Mouse (Mus musculus): ENCODE measurements around the gene Supv3l1.
A peak's percentile ranks its signal among the peaks of the same experiment; 100 is the strongest.
"Not testable (repeated sequence)": the region's sequence is repeated elsewhere in the genome, so short reads cannot be mapped to it uniquely, and the experiment has no call there.

Supv3l1 gene

GRCm38 (mm10) chr10:62449364-62450279, at the start of gene Supv3l1, which contains the start of gene 4930507D05Rik:
TSS of gene Supv3l1 (minus strand) at chr10:62449738.
TSS of gene 4930507D05Rik (plus strand) at chr10:62449489.
- peak; percentile 87 for DNase-seq

DNA sequence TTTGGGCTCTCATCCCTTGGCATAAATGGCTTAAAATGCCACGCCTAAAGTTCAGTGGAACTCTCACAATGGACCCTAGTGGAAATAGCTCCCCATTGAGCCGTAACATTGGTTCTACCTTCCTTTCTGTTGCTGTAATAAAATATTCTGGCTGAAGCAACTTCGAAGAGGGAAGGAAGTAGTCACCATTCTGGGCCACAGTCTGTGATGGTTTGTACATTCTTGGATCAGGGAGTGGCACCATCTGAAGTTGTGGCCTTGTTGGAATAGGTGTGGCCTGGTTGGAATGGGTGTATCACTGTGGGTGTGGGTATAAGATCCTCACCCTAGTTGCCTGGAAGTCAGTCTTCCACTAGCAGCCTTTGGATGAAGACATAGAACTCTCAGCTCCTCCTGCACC, 42.1 kb upstream of the Supv3l1 start:
- DNase-seq = not testable (repeated sequence)

GRCm38 (mm10) chr10:62488266-62488665, 38.7 kb upstream of the Supv3l1 start:
- no peak for DNase-seq

DNA sequence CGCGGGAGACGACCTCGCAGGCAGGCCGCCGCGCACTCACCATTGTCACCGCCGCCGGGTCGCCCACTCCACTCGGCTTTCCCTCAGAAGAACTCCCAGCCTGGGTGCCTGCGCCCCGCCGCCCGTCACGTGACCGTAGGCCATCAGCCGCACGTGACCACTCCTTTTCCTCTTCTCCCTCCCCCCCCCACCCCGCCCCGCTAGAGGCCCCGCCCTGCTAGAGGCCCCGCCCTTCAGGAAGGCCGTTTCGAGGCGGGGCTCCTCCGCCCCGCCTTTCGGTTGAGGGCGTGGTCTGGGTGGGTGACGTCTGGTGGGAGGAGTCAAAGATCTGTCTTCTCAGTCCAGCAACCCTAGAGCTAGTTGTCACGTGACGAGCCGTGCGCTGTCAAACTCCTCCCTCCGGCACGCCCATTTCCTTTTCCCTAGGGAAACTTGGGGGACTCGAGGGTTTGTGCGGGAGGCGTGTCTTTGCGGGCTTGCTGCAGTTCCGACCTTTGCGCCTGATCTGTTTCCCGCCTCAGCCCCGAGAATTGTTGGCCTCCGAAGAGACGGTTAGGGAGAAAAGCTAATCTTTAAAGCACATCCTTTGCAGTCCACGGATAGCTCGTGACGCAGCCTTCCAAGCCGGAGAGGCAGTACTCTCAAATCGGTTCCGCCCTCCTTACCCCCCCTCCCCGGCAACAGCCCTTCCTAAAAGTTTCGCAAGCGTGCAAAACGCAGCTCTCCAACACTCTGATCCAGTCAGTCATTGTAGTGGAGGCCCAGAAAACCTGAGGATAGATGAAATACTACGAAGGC, 37.3 kb upstream of the Supv3l1 start, which contains the start of gene Vps26a:
Gene Vps26a, minus strand, starts transcription at position 188 of the 798 bp plus-strand sequence.
- DNase-seq = peak; percentile 100

GRCm38 (mm10) chr10:62485878-62486582, 36.5 kb upstream of the Supv3l1 start:
- no peak for DNase-seq

DNA sequence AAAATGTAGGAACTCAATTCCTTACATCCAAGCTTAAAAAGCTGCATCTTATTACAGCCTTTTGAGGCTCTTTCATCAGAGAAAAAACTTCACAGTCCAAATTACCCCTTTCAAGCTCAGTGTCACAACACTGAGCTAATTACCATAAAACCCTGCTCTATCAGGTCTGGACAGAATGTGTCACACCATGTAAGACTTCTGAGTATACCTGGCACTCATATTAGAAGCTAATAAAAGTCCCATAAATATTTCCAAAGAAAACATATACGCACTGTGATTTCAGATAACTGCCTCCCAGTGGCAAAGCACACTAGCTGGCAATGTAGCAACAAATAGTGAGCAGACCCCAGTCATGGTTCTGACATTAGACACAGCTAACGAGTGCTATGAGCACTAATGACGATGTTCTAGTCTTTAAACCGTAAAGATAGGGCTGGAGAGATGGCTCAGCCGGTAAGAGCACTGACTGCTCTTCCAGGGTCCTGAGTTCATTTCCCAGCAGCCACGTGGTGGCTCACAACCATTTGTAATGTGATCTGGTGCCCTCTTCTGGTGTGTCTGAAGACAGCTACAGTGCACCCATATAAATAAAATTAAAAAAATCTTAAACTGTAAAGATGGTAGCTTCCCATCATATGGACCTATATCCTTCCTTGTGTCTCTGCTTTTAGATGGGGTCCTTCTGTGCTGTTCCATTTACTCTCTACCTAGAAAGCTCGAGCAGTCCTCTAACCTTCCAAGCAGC, 31.7 kb upstream of the Supv3l1 start:
- DNase-seq = no peak

DNA sequence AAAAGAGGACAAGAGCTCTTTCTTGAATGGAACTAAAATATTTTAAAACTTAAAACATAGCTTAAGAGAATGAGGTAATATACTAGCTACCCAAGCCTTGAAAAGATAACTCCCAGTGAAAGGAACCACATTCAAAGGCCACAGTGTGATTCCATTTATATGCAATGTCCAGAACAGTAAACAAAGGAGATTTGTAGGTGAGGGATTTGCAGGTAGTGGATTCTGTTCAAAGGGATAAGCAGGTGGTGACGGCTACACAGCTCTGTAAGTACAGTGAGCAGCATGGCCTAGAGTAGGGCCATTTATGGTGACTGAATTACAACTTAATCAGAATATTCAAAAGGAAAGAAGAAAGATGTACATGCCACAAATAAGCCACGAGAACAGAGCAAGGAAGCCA, 27.4 kb upstream of the Supv3l1 start:
- DNase-seq = no peak

- no peak for DNase-seq
Observed at GRCm38 (mm10) chr10:62474944-62475343, 25.4 kb upstream of the Supv3l1 start.

GRCm38 (mm10) chr10:62471105-62471504, 21.6 kb upstream of the Supv3l1 start:
- no peak for DNase-seq

- no peak for DNase-seq
Observed at GRCm38 (mm10) chr10:62469736-62470135, 20.2 kb upstream of the Supv3l1 start.

DNA sequence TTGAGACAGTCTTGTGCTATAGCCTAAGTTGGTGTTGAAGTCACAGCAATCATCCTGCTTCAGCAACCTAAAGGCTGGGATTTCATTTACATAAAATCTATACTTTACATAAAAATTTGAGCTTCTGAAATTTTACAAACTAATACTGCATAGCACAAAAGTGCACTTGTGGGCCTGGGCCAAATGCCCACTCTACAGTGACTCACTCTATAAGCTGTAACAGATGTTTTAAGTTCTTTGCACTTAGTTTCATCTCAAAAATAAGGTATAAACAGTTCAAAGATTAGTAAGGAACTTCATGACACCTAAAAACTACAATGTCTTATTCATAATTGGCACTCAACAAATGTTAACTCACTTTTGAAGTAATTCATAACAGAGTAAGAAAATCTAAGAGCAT, 11.8 kb upstream of the Supv3l1 start:
- DNase-seq = no peak

DNA sequence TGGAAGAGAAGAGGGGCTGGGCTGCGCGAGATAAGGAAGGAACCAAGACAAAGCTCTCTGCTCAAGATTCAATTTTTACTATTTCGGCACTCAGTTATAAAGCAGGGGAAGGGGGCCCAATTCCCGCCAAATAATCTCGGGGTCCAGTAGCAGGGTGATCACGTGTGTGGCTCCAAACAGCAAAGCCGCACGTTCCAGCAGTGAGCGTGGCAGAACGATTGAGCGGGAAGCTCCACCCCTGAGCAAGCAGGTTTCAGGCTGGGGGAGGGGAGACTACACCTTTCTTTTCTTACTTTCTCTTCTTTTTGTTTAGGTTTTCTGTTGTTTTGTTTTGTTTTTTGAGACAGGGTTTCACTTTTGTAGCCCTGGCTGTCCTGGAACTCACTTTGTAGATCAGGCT, 2.5 kb upstream of the Supv3l1 start:
- not testable (repeated sequence) for DNase-seq

DNA sequence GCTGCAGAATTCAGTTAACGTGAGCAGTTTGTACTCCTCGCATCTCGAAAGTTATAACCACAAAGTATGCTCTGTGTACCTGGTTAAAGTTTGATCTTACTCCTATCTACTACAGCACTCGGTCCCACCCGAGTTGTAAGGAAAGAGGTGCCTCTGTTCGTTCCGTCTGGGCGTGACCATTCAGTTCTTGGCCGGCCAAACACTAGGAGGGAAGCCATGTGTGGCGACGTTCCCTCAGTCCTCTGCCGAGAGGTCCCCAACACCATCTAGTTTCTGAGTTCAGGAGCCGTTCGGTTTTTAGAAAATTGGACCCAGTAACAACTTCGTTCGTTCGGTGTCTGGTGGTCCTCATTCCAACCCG, 722 bp upstream of the Supv3l1 start:
- no peak for DNase-seq

DNA sequence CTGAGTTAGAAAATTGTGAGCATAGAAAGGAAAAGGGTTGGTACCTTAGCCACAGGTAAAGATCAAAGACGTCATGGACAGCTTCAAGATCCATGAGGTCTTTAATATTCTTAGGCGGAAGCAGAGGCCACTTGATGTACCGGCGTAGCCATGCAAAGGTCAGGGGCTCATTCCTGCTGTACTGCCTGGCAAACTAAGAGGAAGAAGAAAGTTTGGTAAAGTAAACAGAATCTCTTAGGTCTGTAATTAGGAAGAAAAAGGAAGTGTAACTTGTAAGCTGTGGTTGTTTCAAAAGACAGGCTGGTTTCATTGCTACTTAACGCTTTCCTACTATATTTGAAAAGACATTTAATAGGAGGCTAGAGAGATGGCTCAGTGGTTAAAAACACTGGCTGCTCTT, 19.1 kb downstream of the Supv3l1 start:
- no peak for DNase-seq

- peak; percentile 29 for DNase-seq
Observed at GRCm38 (mm10) chr10:62425081-62425871, 24.3 kb downstream of the Supv3l1 start.

GRCm38 (mm10) chr10:62422255-62422654, 27.3 kb downstream of the Supv3l1 start, which contains the start of gene Hkdc1:
TSS of gene Hkdc1 (minus strand) at chr10:62422491.
- DNase-seq = peak; percentile 25

GRCm38 (mm10) chr10:62421127-62421526, 28.4 kb downstream of the Supv3l1 start:
- DNase-seq = no peak

DNA sequence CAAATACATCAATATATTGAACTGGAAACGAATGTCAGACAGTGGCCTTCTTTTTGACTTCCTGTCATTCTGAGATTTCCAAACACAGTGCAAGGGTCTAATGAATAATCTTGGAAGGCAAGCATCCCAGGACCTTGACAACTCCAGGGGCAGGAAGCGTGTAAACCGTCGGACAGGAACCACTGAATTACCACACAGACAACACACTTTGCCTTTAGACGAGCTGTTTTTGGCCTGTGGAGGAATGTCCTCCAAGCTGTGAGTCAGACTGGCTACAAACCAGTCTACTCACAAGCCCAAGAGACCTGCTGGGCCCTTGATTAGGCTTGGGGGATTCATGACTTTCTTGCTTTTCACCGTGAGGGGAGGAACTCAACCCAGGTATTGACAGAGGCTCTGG, 29.1 kb downstream of the Supv3l1 start:
- DNase-seq = no peak

GRCm38 (mm10) chr10:62419422-62419821, 30.1 kb downstream of the Supv3l1 start:
- DNase-seq = no peak

DNA sequence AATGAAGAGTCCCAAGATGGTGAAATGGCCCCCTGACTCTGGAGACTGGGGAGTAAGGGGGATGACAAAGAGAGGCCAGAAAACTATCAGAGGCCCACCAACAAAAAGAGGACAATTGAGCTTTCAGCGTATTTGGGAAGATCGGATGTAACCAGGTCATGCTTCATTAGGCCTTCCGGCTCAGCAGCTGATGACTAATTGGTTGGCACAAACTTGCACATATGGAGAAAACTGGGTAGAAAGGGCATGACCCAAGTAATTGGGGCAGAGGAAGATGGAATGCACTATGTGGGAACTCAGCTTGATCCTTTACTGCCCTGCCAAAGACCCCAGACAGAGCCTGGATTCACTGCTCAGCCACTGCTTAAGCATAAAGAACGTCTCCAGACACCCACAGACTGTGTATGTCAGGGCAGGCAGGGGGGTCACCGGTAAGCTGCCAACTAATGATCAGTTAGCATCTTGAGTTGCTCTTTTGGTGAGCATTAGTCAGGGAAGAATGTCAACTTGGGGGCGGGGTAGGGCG, 30.6 kb downstream of the Supv3l1 start:
- no peak for DNase-seq

DNA sequence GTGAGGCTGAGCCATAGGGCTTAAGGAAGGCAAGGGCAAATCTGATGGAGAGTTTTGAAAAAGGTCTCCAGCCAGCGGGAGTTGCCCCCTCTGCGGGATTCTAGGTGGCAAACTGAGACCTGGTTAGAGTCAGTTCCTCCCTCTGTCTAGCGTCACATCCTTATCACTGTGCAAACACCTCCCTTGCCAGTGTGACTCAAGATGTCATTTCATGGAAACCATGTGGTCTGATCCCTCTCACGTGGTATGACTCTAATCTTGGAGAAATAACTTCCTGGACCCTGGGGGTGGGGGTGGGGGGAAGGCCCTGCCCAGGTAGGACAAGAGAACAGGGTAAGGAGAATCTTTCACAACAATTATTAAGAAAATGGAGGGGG, 35.9 kb downstream of the Supv3l1 start:
- no peak for DNase-seq

Data from kidney, adult 11 months (tissue).